Mouse (Mus musculus): ENCODE measurements at regions not wholly inside any gene's neighbourhood (a gene's known extent, or its start where the extent isn't known, plus 50 kb on each side); places are given as distances from the start of the nearest gene placed in this dataset.
"Not testable (repeated sequence)": the region's sequence is repeated elsewhere in the genome, so short reads cannot be mapped to it uniquely, and the experiment has no call there.

GRCm38 (mm10) chr14:45807767-45808166 is 149.8 kb upstream of the Ddhd1 start:
- DNase-seq, result no peak

GRCm38 (mm10) chr14:45809491-45809890 is 151.5 kb upstream of the Ddhd1 start:
- no peak for DNase-seq

DNA sequence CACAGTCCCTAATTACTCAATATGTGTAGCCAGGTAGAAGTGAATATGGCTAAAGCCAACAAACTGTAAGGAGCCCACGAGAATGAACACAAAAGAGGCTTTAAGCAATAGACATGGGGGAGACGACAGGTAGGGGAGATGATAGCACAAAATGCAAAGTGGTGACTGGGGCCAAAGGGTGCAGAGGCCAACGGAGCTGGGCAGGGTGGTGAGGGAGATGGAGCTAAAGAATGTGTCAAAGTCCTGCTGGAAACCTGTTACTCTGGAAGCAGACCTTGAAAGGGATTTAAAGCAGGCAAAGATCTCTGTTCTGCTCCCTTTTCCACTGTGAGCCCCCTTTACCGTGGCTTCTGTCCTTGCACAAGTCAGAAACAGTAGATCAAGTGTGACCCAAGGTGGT is 152.2 kb upstream of the Ddhd1 start:
- DNase-seq, result no peak

DNA sequence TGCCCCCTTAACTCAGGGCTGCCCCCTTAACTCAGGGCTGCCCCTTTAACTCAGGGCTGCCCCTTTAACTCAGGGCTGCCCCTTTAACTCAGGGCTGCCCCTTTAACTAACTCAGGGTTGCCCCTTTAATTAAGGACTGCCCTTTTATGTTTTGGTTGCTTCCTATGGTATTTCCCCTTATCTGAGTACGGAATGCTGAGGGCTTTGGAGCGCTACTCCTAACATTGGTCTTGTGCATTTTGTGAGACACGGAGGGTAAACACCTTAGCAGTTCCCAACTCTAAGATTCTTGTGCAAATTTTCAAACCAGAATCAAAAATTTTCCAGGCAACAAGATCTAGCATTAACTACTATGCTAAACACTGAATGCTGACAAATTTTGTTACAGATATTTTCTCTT is 152.7 kb upstream of the Ddhd1 start:
- no peak for DNase-seq

DNA sequence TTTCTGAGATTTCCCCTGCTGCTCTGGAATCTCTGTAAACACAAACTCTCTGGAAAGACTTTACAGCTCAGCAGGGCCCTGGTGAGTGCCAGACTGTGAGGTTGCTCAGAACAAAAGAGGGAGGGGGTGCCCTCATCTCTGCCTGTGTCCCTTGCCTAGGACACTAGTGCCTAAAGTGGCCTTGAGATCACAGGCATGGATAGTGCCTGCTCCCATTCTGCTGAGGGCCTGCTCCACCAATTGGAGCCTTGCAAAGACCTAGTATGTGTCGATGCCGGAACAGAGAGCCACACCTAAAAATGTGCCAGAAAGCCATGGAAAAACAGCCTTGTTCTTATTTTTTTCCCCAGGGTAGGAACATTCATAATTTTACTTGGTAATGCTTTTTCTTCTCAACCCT is 157.7 kb upstream of the Ddhd1 start:
- DNase-seq, result no peak

DNA sequence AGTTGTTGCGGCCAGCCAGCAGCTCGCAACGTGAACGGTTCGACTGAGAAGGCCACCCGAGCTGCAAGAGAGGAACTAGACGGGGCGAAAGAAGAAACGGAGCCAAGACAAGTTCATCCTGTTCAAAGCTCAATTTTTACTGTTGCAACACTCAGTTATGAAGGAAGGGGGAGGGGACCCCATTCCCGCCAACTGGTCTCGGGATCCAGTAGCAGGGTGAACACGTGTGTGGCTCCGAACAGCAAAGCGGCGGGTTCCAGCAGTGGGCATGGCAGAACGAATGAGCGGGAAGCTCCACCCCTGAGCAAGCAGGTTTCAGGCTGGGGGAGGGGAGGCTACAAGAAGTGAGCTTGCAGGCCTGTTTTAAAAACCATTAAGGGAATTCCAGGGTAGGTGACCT is 158.7 kb upstream of the Ddhd1 start:
- DNase-seq, result not testable (repeated sequence)

DNA sequence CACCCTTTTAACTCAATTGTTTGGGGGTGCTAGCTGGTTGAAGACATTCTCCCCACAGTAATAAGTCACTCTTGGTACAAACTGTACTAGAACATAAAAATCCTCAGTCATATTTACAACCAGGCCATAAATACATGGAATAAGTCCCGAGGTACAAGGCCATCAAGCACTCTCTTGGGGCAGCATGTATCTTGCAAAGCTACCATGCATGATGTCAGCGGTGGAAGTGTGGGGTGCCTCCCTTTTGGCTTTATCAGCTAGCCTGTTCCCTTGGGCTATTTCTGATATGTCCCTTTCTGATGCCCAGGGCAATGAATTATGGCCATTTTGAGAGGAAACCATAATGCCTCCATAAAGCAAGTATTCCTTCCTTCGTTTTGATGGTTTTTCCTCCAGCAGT is 159.8 kb upstream of the Ddhd1 start:
- DNase-seq, result no peak

DNA sequence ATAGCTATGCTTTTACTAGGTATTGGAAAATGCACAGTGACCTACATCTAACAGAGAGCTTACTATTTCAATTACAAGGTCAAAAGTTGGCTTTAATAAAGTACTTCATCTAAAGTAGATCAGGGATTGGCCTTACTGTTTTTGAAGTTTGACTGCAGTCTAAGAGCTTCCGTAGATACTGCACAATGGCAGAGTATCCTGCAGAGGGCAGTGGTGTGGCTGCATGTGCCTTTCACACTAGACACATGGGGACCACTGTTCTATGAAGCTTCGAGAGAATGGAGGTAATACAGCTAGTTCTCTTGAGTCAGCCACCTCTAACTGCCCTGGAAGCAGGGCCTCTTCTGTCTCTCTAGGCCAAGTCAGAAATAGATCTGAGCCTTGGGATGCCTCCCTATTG is 166.7 kb upstream of the Ddhd1 start:
- peak; percentile 2 for DNase-seq

DNA sequence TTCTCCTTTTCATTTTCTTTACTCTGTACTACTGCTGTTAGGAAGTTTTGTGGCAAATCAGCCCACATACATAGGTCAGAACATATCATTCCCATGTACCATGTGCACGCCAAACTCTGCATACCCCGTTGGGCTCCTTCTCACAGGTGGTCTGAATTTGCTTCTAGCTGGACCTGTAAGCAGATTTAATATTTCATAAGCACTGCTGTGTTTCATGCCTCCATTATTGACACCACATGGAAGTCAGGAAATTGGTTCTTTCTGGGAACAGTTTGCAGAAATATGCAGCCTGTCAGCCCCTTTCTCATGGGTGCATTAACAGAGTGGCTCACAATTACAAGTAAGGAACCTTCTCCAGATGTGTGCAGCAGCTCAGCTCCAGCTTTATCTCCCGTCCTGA is 168.1 kb upstream of the Ddhd1 start:
- DNase-seq, result no peak

DNA sequence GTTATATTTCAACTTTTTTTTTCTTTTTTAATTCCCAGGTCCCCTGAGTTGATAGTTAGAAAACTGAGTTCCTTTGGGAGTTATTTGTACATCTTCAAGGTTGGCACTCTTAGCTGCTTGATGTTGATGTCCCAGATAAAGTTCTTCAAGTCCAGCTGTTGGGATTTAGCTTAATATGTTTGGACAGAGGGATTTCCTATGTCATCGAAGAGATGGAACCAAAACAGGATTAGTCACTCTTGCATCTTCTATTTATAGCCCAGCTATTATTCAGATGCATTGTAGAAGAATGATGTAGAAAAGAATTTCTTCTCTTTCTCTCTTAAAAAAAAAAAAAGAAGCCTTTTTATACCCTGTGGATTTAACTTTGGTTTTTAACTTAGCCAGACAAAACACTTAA is 169.2 kb upstream of the Ddhd1 start:
- no peak for DNase-seq

DNA sequence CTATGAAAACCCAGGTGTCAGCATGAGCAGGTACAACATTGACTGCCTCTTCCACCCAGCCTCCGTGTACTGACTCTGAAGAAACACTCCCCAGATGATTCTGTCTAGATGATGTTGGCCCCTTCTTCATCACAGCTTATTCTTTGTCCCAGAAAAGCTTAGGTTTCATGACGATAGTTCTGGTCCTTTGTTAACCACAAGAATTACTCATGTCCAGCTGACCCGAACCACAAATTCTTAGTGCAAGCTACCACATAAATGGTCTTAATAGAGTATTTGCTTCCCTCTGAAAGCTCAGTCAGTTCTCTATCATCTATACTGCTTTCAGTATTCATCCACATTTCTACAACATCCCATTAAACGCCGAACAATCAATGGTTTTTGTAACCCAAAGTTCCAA is 172.5 kb upstream of the Ddhd1 start:
- no peak for DNase-seq

GRCm38 (mm10) chr14:45837039-45837438 is 179.1 kb upstream of the Ddhd1 start:
- DNase-seq, result no peak

DNA sequence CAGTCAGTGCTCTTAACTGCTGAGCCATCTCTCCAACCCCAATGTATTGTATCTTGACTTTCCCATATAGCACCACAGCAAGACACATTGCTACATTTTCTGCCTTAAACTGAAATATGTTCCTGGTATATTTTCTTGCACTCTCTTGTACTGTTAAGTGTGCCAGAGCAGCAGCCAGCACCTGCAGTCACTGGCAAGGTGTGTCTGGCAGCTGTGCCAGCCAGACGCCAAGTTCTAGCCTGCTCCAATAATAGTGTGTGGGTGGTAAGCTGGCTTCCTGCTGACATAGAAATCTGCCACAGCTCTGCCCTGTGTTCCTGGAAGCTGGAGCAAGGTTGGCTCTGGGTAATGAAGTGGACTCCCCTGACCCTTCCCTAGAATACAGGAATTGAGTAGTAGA is 185.9 kb upstream of the Ddhd1 start:
- DNase-seq, result no peak

DNA sequence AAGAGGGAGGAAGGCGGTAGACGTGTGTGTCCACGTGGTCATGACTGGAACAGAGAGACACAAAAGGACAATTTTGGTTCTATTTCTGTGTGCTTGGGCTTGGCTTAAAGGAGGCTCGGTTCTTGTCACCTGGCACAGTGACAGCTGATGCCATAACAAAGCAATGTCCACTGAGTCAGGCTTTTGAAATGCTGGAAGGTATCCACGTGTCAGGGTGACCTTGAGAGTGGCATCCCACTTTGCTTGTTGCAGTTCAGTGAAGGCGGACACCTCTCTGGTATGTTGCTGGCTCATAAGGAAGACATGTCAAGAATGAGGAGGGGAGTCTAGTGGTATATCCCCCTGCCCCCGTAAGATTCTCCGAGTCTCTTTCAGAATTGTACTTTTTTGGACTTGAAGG is 192.6 kb upstream of the Ddhd1 start:
- DNase-seq, result no peak

DNA sequence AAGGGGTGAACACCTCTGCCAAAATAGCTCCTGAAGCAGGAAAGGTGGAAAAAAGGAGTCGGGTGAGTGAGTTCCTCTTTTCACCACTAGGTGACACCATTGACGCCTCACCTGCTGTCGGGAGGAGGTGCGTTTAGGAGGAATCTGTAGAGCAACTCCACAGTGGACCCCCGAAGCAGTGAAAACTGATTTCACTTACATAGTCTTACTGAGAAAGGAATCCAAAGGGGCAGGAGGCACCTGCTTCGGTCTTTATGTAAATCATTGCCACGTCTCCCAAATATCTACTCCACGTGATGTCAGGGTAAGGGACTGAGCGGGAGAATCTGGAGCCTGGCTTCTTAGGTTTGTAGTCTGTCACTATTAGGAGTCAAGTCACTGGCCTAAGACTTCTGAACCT is 220.5 kb upstream of the Ddhd1 start:
- peak; percentile 63 for DNase-seq

DNA sequence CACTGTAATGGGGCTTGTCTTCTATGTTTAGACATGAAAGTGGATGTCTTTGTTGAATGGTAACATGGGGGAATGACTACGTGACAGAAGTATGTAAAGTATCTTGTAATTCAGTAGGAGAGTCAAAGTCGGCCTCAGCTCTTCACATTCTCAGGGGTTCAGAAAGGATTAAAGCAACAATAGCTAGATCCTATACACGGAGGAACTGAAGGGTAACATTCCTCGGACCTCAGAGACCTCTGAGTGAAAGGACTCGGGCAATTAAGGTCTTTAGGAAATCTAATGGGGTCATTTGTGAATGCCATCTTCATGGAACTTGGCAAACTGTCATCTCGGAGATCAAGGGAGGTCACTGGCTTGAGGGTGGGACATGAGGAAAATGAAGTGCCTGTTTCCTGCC is 262.8 kb upstream of the Ddhd1 start:
- DNase-seq, result peak; percentile 76

- DNase-seq, result no peak
These were observed 285.6 kb upstream of the Ddhd1 start for GRCm38 (mm10) chr14:45943581-45943980.

DNA sequence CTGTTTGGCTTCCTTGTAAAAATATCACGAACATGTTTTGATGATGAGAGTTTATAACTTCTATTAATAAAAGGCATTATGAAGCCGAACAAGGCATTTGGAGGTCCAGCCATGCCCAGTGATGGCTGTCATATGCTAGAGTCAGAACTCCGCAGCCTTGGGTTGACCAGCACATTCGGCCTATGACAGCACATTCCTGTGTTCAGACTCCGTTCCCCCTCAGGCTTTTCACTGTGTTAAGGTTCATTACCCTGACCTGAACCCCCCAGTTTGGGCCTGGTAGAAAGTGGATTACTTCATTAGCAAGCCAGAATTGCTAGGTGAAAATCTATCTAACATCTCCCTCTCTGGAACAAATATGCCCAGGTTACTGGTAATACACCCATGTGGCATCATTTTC is 286.2 kb upstream of the Ddhd1 start:
- DNase-seq, result no peak

DNA sequence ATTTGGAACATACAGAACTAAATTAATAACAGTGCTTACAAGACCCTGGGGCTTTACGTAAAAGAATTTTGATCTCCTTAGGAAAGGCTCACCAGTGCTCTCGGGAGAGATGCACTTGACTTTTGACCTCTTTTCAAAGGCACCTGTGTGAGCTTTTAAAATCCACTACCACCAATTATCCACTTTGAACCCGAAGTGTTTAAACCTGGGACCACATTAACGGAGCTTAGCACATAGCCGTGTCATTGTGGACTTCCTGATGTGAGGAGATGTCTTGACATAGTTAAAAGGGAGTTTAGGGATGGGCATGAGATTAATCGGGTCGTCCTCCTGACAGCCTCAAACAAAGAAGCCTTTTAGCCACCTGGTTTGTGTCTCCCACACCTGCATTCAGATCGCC is 286.6 kb upstream of the Ddhd1 start:
- no peak for DNase-seq

GRCm38 (mm10) chr14:45956624-45957023 is 298.7 kb upstream of the Ddhd1 start:
- DNase-seq, result no peak

DNA sequence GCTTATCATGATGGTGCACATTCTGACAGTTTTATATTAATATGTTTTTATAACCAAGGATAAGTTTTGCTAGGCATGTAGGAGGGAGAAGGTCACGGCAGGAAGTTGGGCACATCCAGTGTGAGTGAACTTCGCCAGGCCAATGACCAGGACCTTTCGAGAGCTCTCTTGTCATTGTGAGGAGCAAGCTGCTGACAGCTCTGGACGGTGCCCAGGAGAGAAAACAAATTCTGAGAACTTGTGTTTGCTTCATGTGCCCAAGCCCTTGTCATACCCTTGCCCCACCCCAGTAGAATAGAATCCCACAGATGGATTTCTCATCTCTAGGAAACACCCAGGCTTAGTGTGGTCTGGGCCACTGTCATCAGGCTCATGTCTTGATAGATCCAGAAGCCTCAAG is 304.5 kb upstream of the Ddhd1 start:
- no peak for DNase-seq

DNA sequence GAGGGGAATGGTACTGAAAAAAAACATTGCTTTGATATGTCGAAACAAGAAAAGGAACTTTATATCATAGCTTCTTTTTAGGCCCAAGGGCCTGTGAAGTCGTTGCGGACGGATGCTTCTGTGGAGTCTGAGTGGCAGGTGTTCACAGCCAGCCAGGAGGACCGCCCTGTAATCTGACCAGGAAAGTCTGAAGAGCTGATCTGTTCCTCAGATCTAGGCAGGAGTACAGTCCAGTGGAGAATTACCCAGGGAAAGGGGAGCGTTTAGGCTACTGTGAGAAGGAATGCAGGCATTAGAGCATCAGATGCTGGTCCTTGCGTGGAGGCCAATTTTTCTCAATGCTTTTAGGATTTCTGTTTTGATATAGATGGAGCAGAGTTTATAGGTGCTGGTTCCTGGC is 306.1 kb upstream of the Ddhd1 start:
- no peak for DNase-seq

DNA sequence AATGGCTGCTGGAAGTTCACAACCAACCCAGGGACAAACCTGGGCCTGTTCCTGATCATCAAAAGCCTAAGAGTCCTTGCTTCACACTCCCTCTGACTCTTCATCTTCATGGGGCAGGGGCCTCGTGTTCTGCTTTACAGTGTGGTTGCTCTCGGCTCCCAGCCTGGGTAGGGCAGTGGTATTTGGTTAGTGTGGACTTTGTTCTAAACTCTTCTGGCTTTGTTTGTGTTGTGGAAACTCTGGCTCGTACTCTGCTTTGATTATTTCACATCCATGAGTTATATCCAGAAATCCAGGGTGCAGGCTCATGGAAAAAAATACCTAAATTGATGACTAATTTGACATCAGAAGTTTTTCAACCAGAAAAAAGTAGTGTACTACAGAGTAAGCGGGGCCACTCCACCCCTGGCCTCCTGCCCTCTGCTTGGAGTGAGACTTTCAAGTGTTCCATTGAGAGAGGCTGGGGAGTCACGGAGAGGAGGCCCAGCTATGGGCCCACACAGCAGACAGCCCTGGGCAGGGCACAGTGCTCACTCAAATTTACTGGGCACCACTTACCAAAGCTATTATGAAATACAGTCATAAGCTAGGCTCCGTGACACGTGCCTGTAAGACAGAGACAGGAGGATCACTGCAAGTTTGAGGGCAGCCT is 325.4 kb upstream of the Ddhd1 start:
- DNase-seq, result no peak

DNA sequence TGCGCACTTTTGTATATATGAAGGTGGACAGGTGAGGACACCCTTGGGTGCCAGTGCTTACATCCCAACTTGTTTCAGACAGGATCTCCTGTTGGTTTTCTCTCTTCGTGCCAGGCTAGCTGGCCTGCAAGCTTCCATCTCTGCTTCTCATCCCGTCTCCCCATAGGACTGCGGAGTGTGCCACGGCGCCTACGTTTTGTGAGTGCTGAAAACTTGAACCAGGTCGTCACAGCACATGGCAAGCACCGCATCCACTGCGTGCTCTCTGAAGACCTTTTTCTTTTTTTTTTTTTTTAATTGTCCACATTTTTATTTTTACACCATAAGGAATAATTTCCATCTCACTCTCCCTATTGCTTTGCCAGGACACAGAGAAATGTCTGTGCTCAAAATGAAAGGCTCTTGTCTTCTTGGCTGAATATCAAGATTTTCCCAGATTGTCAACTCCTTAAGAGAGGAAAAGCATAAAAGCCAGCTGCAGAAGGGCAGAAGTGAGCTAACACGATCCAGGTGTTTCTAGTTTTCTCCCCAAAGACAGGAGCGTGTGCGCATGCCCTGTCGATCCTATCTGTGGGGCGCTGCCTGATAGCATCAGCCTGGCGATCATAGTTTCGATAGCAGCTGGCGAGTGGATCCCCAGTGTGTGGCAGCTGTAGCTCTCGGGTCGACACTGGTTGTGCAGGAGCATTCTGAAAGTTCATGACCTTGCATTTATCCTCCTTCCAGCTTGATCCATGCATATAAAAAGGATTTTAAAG is 326.4 kb upstream of the Ddhd1 start:
- DNase-seq, result no peak
